Mouse (Mus musculus) layer of hippocampus, adult 18-20 months (tissue): Measurements from ENCODE around the gene Efcab6. TPM values are rescaled to one million over a fixed set of nuclear protein-coding genes. Genes with fewer than 3 reads are reported as not detected.
A peak's percentile ranks its signal among the peaks of the same experiment; 100 is the strongest.

Source experiments
- DNase-seq, 2 experiments: peaks; one replicate each; pipeline ENCODE4 v3.0.0; 2022; ENCODE audit warnings: low spot score in 2 of 2
- total RNA-seq, 2 experiments: library from RNA; stranded (reverse); gene quantifications; 2 replicates each; pipeline ENCODE4 v1.2.3; 2021

Gene Efcab6
- total RNA-seq, 2 experiments from 2014 or later, result 6.3 to 7.6 TPM

DNA sequence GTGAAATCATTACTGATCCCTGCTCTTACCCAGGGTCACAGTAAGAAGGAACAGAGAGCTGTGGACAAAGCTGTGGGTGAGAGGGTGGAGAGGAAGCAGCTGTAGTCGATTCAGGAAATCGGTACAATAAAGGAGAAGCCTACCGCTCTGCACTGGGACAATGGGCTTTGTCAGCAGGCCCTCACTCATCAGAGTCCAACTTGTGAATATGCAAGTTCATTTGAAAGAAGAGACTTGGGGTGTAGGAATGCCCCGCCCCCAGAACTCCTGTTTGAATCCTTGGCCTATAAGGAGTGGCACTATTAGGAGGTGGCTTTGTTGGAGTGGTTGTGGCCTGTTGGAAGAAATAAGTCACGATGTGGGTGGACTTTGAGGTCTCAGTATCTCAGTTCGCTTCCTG, 86.3 kb downstream of the Efcab6 start:
- DNase-seq, result no peak

DNA sequence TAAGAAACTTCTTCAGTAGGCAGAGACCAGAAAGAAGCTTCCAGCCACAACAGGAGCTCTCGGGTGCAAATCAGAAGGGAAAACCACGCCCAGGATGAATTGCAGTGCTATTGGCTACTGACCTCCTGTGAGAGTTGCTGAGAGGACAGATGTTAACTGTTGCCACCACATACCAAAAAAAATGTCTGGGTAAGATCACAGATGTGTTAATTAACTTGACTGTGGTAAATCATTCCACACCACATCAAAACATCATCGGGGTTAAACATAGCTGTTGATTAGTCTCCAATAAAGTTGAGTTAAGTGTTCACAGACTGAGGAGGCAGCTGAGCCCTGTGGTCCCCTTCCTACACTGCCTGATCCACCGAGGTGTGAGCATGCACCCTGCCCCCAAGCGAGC, 88.1 kb downstream of the Efcab6 start:
- DNase-seq, result no peak

DNA sequence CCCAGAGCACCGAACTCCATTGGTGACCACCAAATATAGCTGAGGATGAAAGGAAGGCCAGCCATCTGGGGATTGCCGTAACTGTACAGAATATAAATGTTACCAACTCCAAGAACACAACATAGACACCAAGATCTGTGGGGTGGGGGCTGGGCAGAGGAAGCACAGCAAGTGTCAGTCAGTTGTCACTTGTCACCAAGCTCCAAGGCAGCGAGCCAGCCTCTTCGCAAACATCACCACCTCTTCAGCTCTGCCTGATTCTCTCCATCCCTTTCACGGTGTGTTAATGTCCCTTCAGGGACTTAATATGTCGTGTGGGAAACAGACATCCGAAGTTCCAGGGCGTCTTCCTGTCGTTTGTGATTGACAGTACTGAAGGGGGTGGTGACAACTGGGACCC, 93.0 kb downstream of the Efcab6 start:
- no peak for DNase-seq

DNA sequence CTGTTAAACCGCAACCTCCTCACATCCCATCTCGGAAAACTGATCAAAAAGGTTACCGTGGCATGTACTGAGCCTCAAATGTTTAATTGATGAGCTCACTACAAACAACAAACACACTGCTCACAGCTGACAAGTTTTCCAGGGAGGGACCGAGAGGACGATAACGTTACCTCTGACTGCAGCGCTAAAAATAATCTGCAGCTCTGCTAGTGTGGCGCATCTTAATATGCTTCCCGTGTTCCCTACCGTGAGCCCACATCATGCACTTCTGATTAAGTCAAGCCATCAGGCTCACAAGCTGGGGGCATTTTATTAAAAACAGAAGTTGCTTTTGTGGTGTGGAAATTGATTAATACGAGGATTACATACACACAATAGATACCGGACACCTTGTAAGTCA, 97.4 kb downstream of the Efcab6 start:
- no peak for DNase-seq

DNA sequence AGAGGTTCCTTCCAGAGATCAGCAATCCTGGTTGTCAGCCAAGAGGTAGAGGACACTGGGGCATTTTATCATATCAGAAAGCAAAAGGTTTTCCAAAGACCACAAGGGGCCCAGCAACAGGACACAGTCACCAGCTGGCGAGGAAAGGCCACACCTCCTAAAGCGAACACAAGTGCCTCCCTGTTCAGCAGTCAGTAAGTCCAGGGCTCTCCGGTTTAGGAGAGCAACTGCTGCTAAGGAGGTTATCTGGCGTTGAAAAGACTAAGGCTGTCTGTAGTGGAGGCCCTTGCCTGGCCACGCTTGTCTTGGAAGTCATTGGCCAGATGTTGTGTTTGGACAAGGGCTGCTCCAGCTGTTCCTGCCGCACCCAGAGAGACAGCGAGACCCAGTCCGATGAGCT, 100.1 kb downstream of the Efcab6 start:
- DNase-seq, result no peak

DNA sequence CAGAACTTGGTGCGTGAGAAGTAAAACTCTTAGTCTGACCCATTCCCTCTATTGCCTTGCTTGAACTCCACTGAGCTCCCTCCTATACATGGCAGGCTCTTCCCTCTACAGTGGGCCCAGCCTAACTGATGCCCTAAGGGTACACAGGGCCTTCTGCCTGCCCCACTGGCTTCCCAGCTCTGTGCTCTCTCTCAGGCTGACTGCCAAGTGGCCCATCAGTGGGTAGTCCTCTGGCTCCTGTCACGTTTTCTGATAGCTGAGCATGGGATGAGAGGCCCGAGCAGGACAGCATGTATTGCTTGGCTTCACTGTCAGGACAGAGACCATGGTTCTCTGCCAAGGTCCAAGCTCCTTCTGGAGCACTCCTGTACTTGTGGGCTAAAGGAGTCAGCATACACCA, 106.8 kb downstream of the Efcab6 start:
- no peak for DNase-seq

DNA sequence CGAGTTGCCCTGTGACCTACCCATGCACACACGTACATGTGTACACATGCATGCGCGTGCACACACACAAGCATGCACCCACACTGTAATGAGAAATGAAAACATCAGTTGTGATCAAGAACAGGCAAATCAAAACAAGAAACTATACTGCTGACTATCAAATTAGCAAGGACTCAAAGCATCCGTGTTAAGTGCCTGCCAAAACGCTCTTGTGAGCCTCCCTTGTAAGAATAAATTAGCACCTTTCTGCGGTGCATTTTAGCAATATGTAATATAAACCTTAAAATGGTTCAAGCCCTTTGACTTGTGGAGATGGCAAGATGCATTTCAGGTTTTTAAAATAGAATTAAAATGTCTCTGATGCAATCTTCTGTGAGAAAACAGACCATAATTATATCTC, 108.2 kb downstream of the Efcab6 start:
- no peak for DNase-seq

DNA sequence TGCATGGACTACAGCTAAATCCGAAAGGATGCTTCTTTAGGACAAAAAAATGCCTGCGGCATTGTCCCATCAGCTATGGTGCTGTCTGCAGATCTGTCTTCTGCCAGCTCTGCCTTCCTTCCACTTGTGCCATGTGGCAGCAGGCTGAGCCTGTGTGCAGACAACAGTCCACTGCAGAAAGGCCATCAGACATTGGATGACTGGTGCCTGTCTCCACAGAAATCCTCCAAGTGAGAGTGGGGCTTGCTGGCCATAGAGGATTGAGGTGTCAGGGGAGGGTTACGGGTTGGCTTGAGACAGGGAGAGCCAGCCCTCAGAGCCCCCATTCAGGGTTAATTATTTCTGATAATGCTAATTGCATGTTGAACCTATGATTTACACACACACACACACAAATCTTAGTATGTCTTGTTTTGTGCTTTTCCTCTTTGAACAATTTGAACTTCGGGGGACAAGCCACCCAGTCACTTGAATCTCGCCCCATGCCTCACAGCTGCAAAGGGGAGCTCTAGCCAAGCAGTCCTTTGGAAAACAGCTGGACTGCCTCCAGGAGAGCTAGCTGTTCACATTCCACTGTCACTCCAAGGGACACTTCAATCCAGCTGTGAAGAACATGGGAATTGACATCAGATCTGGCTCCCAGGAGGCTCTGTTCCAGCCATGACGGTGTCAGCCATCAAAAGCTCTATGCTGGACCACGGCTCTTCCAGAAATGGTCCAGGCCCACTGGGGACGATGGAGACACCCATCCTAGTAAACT, 109.1 kb downstream of the Efcab6 start:
- no peak for DNase-seq

DNA sequence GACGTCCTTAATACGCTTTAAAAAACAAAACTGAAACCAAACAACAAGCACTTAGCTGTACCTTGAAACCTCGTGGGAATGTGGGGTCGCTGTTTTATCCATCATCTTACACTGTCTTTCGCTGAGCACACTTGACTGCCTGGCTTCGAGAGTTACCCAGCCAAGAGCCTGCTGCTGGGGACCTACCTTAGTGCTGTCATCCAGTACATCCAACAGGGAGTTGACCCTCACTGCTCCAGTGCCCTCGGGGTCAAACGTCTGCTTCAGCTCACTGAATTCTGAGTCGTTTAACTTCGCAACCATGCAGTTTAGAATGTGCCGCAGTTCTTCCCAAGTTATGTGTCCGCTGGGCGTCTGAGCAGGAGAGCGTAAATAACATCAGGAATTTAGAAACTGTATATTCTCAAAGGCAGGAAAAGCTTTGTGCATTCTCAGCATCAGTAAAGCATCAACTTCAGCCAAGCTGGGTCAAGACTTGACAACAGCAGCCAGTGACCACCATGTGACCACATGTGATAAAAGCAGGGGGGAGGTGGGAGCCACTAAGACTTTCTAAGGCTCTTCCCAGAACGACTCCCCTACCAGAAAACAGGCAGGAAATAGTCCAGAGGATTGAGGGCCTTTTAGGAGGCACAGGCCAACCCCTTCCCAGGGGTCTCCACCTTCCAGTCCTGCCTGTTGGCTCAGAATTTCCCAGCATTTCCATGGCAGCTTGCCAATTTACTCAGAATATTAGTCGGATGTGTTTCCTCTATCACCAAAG, 115.3 kb downstream of the Efcab6 start:
- DNase-seq, result no peak

DNA sequence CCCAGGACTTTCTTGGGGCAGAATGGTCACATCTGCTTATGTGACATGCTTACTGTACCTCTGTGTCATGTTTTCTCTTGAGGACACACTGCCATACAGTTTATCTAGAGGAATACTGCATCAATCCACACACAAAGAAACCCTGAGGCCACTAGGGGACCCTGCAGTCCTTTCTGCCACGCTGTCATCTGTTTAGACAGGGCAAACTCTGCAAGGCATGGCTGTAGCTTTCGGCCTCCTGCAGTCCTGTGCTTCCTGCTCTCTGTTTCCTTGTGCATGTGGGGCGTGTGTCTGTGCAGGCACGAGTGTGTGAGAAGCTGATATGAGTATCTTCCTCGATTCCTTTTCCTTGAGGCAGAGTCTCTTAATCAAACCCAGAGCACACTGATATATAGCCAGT, 125.5 kb downstream of the Efcab6 start:
- DNase-seq, result no peak

DNA sequence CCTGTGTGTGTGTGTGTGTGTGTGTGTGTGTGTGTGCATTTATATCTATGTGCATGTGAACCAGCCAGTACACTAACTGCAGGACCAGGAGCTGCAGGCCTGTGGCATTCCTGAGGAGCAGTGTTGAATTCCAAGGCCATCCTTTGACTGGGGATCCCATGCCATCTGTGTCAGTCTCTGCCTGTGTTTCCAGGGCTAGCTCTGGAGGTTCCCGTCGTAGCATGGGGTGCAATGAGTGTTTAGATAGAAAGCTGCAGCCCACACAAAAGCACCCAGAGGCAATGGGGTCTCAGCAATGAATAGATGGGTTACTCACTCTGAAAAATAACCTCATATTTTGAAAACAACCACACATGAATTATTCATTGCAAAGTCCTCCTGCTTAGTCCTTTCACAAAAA, 126.7 kb downstream of the Efcab6 start:
- no peak for DNase-seq

DNA sequence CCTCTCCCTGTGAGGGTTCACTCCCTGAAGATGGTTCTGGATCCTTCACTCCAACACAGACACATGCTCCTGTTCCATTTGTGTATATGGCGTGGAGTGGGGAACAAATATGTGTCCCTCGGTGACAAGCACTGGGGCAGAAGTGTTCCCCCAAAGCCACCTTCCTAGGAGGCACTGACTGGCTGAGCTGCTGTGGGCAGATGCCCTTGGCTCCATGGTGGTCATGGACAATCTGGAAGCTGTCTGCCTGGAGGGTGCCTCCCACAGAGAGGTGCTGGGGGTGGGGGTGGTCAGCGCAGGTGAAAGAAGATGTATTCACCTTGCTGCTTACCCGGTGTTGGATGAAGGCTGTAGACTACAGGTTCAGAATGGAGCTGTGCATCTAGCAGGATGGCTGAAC, 128.7 kb downstream of the Efcab6 start:
- no peak for DNase-seq

DNA sequence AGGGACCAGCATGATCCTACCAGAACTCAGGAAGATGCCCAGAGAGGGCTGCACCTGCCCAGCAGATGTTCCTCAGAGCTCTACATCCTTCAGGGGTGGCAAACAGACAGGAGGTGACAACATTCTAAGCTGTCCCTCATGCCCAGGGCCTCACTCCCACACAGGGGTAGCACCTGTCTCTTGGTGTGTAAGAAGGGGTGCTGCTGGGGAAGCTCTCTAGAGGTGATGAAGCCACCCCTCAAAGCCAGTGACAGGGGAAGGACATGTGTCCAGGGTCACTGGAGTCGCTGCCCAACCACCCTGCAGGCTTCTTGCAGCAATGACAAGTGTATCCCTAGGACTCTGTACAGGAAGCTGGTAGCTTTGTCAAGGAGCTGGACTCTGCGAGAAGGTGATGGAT, 130.4 kb downstream of the Efcab6 start:
- DNase-seq, result no peak

DNA sequence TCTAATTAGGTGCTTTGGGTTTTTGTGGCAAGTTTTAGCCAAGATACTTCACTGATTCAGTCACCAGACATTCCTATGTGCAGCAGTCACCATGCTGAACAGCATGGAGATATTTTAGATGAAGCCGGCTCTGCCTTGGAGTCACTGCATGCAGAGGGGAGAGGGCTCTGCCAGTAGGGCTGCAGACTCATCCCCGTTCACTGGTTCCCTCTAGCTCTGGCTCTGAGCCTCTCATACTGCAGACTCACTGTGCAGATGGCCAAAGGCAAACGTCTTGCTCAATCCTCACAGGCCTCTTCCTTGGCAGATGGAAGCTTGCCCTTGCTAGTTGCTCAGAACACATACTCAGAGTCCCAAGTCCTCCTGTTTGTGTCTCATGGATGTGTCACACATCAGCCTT, 139.8 kb downstream of the Efcab6 start:
- no peak for DNase-seq

DNA sequence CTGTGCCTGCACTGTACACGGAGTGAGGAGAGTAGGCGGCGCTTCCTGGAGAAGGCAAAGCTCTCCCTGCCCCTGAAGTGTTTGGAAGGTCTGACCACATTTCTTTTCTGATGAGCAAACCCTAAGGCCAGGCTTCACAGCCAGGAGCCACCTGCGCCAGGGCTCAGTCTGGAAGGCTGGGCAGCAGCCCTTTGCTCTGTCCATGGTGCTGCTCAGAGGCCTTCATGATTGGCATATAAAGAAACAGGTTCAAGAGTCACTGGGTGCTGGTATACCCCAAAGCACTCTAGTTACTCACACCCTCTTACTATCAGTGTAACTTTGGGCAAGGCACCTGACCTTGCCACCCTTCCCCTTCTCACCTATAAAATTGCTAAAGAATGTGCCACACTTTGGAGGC, 140.5 kb downstream of the Efcab6 start:
- no peak for DNase-seq

DNA sequence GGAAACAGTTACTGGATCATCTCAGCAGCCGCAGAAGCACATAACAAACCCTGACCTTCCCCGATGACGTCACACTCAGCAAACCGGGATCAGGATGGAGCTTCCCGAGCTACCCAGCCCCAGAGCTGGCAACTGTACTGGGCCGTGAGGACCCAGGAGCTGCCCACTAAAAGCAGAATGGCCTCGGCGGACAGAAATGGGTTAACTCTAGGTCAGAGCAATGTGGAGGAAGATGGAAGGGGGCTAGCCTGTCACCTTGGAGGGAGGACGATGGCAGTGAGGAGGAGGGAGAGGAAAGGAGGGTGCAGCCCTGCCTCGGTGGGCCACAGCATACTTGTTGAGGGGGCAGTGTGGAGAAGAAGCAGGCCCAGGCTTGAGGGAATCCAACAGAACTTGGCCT, 149.8 kb downstream of the Efcab6 start:
- no peak for DNase-seq

DNA sequence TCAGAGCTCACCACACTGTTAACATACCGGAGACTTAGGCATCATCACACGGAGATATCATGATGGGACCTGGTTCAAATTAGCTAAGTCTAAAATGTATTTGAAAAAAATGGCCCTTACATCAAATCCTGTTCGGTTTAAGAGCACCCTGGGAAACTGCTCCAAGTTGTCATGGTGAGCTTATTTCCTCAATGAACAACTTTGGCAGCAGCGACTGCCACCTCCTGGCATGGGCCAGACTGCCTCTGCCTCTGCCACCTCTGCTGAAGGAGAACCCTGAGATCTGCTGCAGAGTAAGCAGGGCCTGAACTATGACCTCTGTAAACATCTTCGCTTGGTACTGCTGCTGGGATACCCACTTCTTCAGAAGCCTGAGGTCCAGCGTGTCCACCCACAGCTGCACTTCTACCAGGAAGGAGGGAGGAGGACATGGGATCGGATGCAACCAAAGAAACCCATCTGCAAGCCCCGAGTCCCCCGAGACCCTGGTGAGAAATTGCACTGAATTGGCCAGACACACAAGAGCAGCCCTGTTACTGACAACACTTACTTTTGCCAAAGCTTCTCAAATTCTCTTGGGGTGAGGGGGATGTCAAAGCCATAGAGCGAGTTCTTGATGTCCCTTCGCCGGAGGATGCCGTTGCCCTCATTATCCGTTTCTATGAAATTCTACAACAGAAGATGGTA, 152.0 kb downstream of the Efcab6 start:
- peak in 1 of 2 experiments; percentile 51 for DNase-seq

DNA sequence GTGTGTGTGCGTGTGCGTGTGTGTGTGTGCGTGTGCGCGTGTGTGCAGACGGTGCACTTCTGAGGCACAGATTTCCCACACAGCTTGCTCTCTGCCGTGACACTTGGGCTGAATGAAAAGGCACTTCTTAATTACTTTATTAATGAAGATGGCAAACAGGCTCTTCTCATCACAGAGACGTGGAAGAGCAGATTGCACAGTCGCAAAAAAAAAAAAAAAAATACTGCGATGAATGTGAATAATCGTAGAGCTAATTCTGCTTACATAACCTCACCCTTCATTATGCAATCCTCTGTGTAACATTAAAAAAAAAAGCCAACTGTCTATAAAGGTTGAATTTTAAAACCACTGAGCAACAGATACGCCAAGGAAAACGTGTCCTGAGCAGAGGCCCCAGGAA, 158.7 kb downstream of the Efcab6 start:
- peak; percentile 16 to 54 for DNase-seq

DNA sequence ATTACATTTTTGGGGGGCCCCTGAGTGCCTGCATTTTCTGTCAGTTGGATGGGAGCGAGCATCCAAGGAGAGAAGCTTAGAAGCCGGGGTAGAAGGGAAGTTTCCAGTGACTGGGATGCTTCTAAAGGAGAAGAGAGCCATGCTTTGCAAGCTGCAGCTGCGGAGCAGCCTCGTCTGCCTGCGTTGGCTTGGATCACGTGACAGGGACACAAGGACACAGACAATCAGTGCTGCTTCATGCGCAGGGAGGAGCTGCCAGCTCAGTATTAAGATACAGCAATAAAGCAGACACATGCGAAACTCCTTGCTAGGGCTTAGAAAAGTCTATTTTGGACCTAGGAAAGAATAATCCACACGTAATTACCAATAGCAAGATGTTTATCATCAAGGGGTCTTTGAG, 167.9 kb downstream of the Efcab6 start:
- peak; percentile 60 to 69 for DNase-seq

DNA sequence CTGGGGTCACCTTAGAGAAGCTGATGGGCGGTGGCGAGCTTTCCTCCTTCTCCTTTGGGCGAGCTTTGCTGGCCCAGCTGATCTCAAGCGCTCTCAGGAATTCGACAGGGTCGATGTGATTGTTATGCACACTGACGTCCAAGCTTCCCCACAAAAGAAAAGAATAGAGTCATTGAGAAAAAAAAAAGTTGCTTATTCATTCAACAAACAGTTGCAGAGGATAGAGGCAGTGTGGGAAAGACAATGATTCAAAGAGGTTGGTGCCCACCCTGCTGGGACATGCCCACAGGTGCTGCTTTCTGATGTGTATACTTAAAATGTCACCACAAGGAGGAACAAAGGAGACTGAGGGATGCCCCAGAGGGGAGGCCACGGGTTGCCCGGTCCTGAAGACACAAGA, 169.2 kb downstream of the Efcab6 start:
- DNase-seq, result no peak

DNA sequence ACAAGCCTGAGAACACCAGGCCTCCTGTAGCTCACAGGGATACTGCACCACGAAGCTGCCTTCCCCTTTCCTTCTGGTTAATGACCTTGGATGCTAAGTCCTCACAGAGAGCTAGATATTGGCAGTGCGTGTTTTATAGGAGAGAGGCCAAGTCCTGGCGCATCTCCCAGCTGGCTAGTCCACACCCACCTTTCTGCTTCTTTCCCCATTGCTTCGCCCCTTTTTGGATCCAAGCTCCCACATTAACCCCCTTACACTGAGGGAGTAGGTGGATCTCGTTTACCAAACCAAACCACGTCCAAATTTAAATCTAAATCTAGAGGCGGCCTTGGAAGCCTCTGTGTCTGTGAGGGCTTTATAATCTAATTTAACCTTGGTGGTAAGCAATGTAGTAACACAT, 170.9 kb downstream of the Efcab6 start:
- no peak for DNase-seq

DNA sequence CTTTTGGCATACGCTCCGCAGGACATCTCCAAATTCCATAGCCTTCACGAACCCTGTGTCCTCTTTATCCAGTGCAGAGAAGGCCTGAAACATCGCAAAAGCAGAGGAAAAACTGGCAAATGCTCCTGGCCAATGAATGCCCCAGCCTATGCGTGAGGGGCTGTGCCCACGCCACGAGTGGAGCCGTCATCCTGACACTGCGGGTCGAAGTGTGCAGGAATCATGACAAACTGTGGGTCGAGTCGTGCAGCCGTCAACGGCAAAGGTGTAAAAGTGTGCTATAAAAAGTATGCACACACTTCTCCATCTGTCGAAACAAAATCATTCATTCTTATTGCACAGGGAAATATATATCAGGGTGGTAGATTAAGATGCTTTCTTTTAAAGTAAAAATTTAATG, 172.3 kb downstream of the Efcab6 start:
- no peak for DNase-seq
